Mouse (Mus musculus): ENCODE data around the gene Ankrd63.

Ankrd63 gene

DNA sequence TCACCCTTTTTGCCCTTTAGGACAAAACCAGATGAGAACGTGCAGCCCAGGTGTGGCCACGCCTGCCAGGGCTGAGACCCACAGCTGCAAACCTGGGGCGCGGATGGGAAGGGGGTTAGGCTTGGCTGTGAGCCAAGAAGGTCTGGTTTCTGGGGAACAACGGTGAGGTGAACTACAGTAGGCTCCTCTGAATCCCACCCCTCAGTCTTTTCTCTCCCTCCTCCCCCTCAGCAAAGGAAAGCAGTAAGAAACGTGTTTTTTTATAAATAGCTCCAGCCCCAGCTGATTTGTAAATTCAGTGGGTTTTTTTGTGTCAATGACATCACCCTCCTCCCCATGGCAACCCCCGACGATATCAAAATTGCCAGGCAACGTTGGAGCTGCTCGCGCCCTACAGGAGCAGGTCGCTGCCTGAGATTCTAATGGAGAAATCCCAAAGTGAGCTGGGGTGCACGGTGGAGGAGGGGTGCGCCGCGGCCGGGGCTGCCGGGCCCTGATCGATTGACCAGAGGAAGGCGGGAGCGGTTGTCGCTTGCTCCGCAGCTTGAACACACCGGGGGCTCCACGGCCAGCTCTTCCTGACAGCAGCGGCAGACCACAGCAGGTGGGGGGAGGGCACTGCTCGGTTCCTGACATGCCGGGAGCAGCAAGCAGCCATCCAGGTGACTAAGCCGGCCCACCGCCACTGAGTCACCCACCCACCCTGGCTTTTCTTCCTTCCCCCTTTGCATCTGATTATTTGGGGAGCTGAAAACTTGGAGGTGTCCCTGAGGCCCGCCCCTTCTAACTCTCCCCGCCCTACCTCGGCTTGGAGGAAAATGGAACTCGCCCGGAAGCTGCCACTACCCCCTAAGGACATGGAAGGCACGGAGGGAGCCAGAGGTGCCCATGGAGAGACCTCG lies 40.6 kb downstream of the Ankrd63 start, which contains the start of gene Pak6:
Gene Pak6 (plus strand): TSS at position 402 of the 902 bp plus-strand sequence.
- in situ Hi-C loops (cut with MboI, MseI), result no loop called here

DNA sequence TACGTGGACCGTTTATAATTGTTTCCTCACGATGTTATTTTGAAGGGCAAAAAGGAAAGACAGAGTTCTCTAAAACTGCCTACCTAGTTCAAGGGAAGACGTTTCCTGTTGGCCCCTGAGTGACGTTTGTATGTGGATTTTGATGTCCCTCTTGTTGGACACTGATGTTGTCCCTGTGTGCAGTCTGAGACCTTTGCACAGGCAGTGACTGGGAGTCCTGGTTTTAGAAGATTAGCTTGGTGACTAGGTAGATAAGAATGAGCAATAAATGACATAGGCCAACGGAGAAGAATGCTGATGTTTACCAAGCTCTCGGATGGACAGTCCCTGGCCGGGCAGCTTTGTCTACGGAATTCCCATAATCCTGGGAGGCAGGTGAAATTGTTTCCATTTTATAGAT lies 41.9 kb downstream of the Ankrd63 start:
- in situ Hi-C loops (cut with MboI, MseI), result no loop called here

DNA sequence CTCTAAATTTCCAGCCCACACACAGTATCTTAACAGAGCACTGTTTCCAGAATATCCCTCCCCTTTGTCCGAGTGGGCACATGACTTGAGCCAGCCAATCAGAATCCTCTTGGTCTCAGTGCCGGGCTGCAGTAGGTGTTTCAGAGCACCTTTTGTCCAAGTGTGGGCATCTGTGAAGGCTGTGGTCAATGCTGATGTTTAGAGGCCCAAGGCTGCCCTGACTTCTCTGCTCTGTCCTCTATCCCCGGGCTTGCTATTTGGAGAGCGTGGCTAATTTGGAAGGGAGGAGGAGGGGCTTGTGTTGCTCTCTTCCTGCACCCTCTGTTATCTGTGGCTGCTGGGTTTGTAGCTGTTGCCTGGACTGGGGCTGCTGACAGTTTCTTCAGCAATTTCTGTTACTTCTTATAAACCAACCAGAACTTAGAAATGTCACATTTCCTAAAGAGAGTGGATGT lies 43.7 kb downstream of the Ankrd63 start:
- in situ Hi-C loops (cut with MboI, MseI), result loop anchor here (10.0 kb wide), 1 partner anchor 235 kb away; no protein-coding TSS in a partner anchor

DNA sequence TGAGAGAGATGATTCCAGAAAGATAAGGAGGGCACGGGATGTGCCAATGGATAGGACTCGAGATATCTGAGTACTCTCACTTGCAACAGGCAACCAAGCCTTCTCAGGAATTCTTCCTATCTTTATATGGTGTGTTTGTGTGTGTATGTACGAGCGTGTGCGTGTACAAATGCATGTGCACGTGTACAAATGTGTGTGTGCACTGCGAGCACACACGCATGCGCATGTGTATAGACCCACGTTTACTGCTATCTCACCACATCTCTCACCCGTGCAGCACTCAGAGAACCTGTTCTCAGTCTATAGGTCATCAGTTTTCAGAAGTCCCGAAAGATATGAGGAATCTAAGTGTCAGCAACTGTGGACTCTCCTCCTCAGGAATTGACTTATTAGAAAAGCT lies 44.3 kb downstream of the Ankrd63 start:
- in situ Hi-C loops (cut with MboI, MseI), result loop anchor here (10.0 kb wide), 1 partner anchor 235 kb away; no protein-coding TSS in a partner anchor

DNA sequence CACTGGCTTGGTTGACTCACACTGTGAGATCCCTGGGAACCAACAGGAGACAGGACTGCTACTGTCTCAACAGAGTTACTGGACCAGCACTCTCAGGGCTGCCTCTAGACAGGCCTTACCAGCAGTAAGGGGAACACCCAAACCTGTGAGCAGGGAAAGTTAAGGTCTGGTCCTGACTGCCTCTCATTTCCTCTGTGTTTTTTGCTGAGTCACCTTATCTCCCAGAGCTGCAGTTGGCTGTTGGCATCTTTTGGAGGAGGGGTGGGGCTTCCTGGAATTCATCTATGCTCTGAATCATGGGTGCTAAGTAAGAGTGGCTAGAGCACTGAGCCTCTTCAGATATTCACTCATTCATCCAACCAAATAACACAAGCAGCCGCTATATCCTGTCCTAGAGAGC lies 44.7 kb downstream of the Ankrd63 start:
- in situ Hi-C loops (cut with MboI, MseI), result loop anchor here (10.0 kb wide), 1 partner anchor 236 kb away; no protein-coding TSS in a partner anchor

DNA sequence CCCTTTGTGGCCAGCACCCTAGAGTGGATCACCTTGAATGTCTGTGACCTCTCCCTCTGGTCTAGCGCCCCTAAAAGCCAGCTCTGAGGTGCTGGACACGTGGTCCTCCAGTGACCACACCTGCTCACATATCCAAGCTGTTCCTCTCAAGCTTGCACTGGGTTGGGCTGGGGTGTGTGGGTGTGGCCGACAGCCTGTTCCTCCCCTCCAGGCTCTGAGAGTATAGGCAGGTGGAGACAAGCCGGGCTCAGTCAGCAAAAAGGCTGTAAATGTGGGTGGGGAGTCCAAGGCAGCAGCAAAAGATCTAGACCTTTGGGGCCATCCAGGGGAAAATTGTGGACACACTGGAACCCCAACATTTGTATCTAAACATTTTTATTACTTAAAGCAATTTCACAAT lies 45.3 kb downstream of the Ankrd63 start:
- in situ Hi-C loops (cut with MboI, MseI), result loop anchor here (10.0 kb wide), 1 partner anchor 236 kb away; no protein-coding TSS in a partner anchor

DNA sequence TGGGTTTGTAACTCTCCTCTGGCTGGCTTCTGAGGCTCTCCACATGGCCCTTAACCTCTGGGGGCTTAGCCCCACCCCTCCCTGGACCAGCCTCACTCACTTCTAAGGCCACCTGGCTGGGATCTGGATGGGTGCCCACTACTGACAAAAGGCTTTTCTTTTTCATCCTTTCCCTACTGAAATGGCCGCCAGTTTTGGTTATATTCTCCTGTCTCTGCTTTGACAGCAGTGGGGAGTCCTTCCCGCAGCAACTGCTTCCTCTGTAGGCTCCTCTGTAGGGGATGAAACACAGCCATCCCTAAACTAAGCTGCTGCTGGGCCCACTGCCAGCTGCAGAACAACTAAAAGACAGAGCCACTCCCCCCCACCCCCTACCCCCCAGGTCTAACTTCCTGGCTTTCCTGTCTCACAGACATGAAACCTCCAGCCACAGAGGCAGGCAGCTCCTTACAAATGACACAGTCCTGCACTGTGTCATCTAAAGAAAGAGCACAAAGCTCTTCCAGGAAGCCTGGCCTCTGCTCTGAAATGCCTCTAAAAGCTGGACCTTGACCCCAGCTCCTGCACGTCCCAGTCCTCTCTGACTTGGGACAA lies 47.0 kb downstream of the Ankrd63 start:
- in situ Hi-C loops (cut with MboI, MseI), result loop anchor here (10.0 kb wide), 1 partner anchor 238 kb away; no protein-coding TSS in a partner anchor

DNA sequence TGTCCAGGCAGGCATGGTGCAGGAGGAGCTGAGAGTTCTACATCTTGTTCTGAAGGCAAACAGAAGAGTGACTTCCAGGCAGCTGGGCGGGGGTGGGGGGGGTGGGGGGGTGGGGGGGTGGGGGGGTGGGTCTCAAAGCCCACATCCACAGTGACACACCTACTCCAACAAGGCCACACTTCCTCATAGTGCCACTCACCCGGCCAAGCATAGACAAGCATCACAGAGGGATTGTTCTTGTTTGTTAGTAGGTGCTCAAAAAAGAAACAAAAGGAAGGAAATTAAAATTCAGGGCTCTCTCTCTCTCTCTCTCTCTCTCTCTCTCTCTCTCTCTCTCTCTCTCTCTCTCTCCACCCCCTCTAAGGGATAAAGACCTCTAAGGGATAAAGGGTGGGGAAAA lies 53.1 kb downstream of the Ankrd63 start:
- in situ Hi-C loops (cut with MboI, MseI), result loop anchor here (10.0 kb wide), 1 partner anchor 244 kb away; no protein-coding TSS in a partner anchor

Measured in T-helper 2 cell (primary cell).